Mouse (Mus musculus) liver, embryonic 16.5 days (tissue): ENCODE data around the gene Ssbp2. TPM values are rescaled to one million over a fixed set of nuclear protein-coding genes. Genes with fewer than 3 reads are reported as not detected.

Source experiments
- ATAC-seq: fragments of 200-750 bp; cut with Nextera tagmentation; 2 replicates; pipeline ENCODE4 v1.8.0; 2017; ENCODE audit warnings: low read depth, mild to moderate bottlenecking, moderate number of reproducible peaks, moderate library complexity
- H3K27ac ChIP-seq: fragments of 300-500 bp; sonication (generic); 2 replicates; pipeline ENCODE4 v1.5.1; 2014; ENCODE audit warnings: mild to moderate bottlenecking, low read length
- H3K27me3 ChIP-seq: fragments of 300-500 bp; sonication (generic); 2 replicates; pipeline ENCODE4 v1.6.1; 2014; ENCODE audit warnings: low read depth, low read length, mixed read lengths; ENCODE audit not compliant: control insufficient read depth, insufficient read depth
- H3K36me3 ChIP-seq: fragments of 300-500 bp; sonication (generic); 2 replicates; pipeline ENCODE4 v1.6.1; 2014; ENCODE audit warnings: mild to moderate bottlenecking; ENCODE audit not compliant: control insufficient read depth, insufficient read depth
- H3K4me1 ChIP-seq: fragments of 300-500 bp; sonication (generic); 2 replicates; pipeline ENCODE4 v1.6.1; 2014; ENCODE audit warnings: low read depth, low read length, mixed read lengths; ENCODE audit not compliant: control insufficient read depth
- H3K4me2 ChIP-seq: fragments of 300-500 bp; sonication (generic); 2 replicates; pipeline ENCODE4 v1.6.1; 2014; ENCODE audit warnings: low read depth, low read length, mixed read lengths
- H3K4me3 ChIP-seq: fragments of 300-500 bp; sonication (generic); 2 replicates; pipeline ENCODE4 v1.5.1; 2014; ENCODE audit warnings: low read depth, mild to moderate bottlenecking, low read length
- H3K9ac ChIP-seq: fragments of 300-500 bp; sonication (generic); 2 replicates; pipeline ENCODE4 v1.6.1; 2014; ENCODE audit warnings: low read depth, low read length
- H3K9me3 ChIP-seq: fragments of 300-500 bp; sonication (generic); replicated peaks from 2 replicates; pipeline ENCODE4 v1.6.1; 2016; ENCODE audit warnings: low read length; ENCODE audit not compliant: control insufficient read depth
- WGBS: fragments of 180-500 bp; shearing (Covaris S2); extraction: QIAGEN DNeasy Blood & Tissue Kit; methylation state at CpG from one replicate; pipeline ENCODE4 v1.1.7; 2014; ENCODE audit not compliant: insufficient replicate concordance; 5-methylcytosine and 5-hydroxymethylcytosine counted together
- polyA plus RNA-seq: library from polyadenylated mRNA; unstranded; fragments of >200 nt; fragmentation: Nextera tagmentation; extraction: Ambion mirVana; gene quantifications from 2 replicates; pipeline ENCODE4 v1.2.1, GENCODE M21; 2015

Gene Ssbp2
- polyA plus RNA-seq = 40.0 and 44.3 TPM in 2 replicates

DNA sequence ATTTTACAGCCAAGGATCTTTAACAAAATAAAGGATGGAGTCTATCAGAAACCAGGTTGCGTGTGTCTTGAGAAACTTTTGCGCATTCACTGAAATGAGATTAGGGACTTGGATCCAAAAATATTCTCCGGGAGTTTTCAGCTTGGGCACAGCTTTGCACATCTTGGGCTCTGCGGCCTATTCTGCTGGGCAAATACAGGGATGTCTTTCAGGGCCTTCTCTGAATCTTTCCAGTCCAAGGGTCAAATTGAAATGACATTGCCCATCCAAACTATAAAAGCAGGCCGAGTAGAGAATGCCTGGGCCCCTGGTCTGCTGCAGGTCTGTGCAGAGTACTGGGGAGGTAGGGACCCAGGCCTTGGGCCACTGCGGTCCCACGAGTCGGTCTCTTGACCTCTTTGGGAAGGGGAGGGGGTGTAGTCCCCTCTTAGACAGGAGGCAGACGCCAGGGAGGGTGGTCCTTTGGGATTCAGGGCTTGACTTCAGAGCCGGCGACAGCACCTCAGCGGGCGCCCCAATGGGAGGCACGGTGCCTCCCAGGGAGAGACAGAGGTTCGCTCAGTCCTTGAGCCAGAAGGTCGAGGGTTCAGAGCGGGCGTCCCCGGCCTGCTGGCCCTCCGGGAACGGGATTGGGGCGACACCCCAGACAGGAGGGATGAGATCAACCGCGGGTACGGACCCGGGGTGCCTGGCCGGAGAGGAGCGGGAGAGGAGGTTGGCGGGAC lies at the start of gene Ssbp2:
TSS of gene Ssbp2 (plus strand) at position 388 of the 725 bp plus-strand sequence.
- Histone ChIP-seq H3K27ac (peak within 1 kb of the TSS; percentile 90), H3K27me3 (no peaks in the 10 kb centered on the region), H3K9me3 (no peaks in the 10 kb centered on the region), H3K4me2 (peak within 1 kb of the TSS; percentile 88), H3K4me1 (peaks cover 44% of the 10 kb centered on the region), H3K9ac (peak within 1 kb of the TSS; percentile 97), H3K4me3 (peak within 1 kb of the TSS; percentile 98), H3K36me3 (no peaks in the 10 kb centered on the region)
- ATAC-seq = peak; percentile 44
- WGBS = 10% methylated on average over 26 of the region's 29 CpGs

DNA sequence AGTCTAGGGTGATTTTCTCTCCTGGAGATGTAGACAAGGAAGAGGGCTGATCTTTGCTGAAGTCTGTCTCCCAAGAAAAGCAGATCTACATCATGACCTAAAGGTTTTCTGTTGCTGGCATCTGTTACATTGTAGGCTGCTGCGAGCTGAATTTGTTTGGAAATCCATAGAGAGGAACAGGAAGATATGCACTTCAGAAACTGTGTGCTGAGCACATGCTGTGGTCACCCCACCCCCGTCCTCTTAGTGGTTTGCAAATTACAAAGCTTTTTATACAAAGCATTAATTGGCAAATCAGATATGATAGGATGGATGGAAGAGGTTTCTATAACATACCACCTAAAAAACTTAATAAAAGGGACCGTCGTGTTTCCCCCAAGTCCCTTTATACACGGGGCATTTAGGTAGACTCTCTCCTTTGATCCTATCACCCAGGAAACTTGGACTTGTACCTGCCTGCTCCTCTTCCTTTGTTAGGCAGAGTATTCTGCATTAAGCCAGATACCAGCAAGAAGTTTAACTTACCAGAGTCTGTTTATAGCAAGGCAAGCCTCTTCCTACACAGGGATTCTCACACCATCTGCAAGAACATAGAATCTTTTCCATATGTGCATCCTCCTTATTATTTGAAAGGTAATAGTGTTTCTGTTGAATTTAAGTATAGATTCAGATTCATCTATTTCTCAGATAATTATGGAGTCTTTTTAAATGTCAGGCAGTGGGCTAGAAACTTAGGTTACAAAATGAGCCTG lies 46.2 kb upstream of the Ssbp2 start:
- peaks cover 4% of the 10 kb centered on the region; the same call in 1 of the 2 replicates for H3K4me1 ChIP-seq
- no peaks in the 10 kb centered on the region for H3K9me3 ChIP-seq
- no peak for ATAC-seq
- no peak overlapping the region for H3K27ac ChIP-seq
- H3K9ac ChIP-seq = no peak overlapping the region
- H3K4me2 ChIP-seq = no peak overlapping the region
- H3K36me3 ChIP-seq = no peaks in the 10 kb centered on the region
- no peak overlapping the region for H3K4me3 ChIP-seq
- no peaks in the 10 kb centered on the region for H3K27me3 ChIP-seq
- WGBS = 59% methylated on average over 5 of the region's 5 CpGs

DNA sequence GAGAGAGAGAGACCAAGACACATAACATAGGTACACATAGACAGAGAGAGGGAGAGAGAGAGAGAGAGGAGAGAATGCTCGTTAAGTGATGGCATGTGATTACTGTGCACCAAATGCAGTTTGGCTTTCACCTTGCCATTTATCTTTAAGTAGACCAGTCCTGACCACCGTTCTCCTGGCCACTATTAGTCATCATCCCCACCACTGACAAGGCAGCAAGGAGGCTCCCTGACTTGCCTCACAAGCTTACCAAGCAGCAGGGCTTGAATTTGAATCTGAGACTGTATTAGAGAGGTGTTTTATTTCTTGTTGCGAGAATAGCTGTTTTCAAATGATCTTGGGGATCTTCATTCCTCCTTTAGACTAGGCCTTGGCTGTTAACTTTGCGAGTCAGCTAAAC lies 44.2 kb upstream of the Ssbp2 start:
- Histone ChIP-seq H3K4me2 (no peak overlapping the region), H3K36me3 (no peaks in the 10 kb centered on the region), H3K27ac (no peak overlapping the region), H3K9me3 (no peaks in the 10 kb centered on the region), H3K4me1 (peaks cover 4% of the 10 kb centered on the region; the same call in 1 of the 2 replicates), H3K9ac (no peak overlapping the region), H3K27me3 (no peaks in the 10 kb centered on the region), H3K4me3 (no peak overlapping the region)
- no peak for ATAC-seq
- WGBS = 67% methylated on average over 4 of the region's 4 CpGs

DNA sequence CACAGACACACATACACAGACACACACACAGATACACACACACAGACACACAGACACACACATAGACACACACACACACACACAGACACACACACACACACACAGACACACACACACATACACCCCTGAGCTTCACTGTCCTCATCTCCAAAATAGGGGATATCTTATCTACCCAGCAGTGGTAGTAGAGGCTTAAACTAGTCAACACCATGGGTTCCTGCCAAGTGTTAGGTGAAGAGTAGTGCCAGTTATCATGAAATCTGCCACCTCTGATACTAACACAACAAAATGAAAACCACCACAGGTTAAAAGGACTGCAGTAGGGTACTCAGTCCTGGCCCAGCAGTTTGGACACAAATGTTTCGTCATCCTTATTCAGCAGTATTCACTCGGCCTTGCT lies 43.4 kb upstream of the Ssbp2 start:
- ATAC-seq = no peak
- no peak overlapping the region for H3K9ac ChIP-seq
- H3K27ac ChIP-seq = no peak overlapping the region
- H3K27me3 ChIP-seq = no peaks in the 10 kb centered on the region
- H3K36me3 ChIP-seq = no peaks in the 10 kb centered on the region
- H3K9me3 ChIP-seq = no peaks in the 10 kb centered on the region
- H3K4me3 ChIP-seq = no peak overlapping the region
- no peak overlapping the region for H3K4me2 ChIP-seq
- 56% methylated on average over 2 of the region's 2 CpGs for WGBS
- peaks cover 6% of the 10 kb centered on the region; the same call in 1 of the 2 replicates for H3K4me1 ChIP-seq

DNA sequence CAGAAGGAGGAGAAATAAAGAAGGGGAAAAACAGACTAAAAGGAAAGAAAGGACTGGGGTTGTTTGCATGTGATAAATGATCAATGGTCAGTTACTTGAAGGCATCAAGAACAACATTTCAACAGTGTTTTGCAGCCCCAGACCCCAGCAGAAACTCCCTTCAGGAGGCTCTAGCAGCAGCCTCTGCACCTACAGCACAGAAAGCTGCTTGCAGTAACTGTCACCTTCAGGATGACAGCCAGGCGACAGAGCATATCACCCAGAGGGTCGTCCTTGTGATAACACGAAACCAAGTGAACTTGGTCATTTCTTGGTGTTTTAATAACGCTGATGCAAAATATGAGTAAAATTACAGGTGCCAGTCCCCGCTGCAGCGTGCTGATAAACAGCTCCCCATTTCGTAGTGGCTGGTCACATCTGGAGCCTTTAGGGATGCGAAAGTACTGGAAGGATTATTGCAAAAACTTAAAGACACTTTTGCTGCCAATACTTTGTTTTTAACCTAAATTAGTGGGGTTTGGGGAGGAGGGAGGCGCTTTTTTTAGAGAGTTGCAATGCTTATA lies 38.6 kb upstream of the Ssbp2 start:
- Histone ChIP-seq H3K9ac (no peak overlapping the region), H3K9me3 (no peaks in the 10 kb centered on the region), H3K4me1 (peaks cover 6% of the 10 kb centered on the region; the same call in 1 of the 2 replicates), H3K36me3 (no peaks in the 10 kb centered on the region), H3K27me3 (no peaks in the 10 kb centered on the region), H3K27ac (no peak overlapping the region), H3K4me2 (no peak overlapping the region), H3K4me3 (no peak overlapping the region)
- WGBS = 17% methylated on average over 9 of the region's 9 CpGs
- ATAC-seq = 0 out of 2 replicates have a peak, but pooled peaks have one; percentile 32

DNA sequence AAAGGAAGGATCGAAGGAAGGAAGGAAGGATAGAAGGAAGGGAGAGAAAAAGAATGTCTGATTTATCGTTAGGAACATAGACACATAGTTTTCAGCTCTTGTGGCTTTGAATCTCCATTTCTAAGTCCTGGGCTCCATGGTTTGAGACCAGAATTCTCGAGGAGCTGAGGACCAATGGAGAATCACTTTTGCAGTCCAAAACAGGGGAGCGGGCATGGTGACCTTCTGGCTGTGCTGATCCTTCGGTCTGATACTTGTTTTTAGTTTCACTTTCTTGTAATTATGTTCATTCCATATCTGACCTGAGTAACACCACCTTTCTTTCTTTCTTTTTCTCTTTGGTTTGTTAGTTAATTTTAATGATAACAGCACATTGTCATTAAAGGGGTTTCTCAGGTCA lies 29.2 kb upstream of the Ssbp2 start:
- ATAC-seq = no peak
- WGBS = 47% methylated on average over 5 of the region's 5 CpGs
- Histone ChIP-seq H3K27me3 (no peaks in the 10 kb centered on the region), H3K4me1 (no peaks in the 10 kb centered on the region), H3K4me2 (no peak overlapping the region; the same call in 1 of the 2 replicates), H3K27ac (no peak overlapping the region), H3K36me3 (no peaks in the 10 kb centered on the region), H3K9me3 (no peaks in the 10 kb centered on the region), H3K4me3 (0 out of 2 replicates have a peak overlapping the region, but pooled peaks have one; percentile 16), H3K9ac (no peak overlapping the region)

DNA sequence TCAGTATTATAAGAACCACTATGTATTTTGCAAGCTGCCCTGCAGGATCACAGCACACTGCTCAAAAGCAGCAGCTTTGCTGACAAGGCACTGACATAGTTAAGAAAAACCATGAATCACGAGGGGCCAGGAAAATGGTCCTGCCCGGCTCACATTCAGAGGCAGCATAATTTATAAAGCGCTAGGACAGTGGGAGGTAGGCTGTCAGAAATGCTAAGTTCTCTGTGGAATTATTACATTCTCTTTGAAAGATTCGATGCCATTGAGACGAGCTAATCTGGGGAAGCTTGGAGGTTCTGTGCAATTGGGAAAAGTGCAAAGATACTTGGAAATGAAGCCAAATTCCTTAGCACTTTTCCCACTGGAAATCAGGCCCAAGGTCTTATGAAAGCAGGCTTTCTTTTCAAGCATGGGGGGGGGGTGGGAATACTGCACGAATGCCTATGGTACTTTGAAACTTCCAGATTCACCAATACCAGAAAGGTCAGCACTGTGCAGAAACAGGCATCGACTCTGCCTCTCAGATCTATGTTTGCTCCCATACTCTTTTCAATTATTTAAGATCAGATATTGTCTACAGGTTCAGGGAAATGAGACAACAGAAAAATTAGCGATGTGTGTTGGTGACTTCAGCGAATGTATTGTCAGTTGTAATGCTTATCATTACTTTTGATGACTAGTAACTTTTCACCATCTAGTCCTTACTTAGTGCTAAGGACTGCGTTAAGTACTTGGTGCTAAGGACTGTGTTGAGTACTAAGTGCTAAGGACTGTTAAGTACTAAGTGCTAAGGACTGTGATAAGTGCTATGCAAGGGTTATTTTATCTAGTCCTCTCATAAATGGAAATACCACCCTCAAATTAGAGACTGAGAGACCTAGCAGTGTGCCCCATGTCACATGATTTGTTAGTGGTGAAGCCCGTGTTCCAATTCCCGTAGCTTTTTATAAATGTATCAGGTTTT lies 28.4 kb upstream of the Ssbp2 start:
- no peak overlapping the region for H3K4me2 ChIP-seq

DNA sequence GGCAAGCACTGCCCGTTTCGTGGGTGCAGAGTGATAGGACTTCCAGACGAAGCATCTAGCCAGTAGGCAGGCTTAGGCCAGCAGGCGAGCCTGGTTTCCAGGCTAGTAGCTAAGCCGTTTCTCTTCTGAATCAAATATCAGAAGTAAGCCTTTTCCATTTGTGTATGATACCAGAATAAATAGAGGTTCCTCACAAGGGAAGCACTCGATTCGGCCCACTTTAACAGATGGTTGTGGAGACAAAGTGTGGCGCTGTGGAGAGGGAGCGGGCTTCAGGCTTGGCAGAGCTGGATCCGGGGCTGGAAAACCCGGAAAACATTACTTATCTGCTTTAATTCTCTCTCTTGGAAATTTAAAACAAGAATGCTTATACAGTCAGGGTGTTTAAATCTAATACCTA lies 27.1 kb upstream of the Ssbp2 start:
- WGBS = 66% methylated on average over 11 of the region's 11 CpGs

More for the DNA sequence above, 28.4 kb upstream of the Ssbp2 start:
- Histone ChIP-seq H3K4me3 (no peak overlapping the region), H3K27me3 (no peaks in the 10 kb centered on the region), H3K9me3 (no peaks in the 10 kb centered on the region), H3K36me3 (no peaks in the 10 kb centered on the region), H3K9ac (no peak overlapping the region), H3K4me1 (no peaks in the 10 kb centered on the region), H3K27ac (no peak overlapping the region)
- no peak for ATAC-seq
- WGBS = 68% methylated on average over 12 of the region's 12 CpGs

More for the DNA sequence above, 27.1 kb upstream of the Ssbp2 start:
- Histone ChIP-seq H3K4me3 (no peak overlapping the region), H3K27me3 (no peaks in the 10 kb centered on the region), H3K9ac (no peak overlapping the region), H3K4me2 (no peak overlapping the region), H3K36me3 (no peaks in the 10 kb centered on the region), H3K4me1 (no peaks in the 10 kb centered on the region), H3K27ac (no peak overlapping the region), H3K9me3 (no peaks in the 10 kb centered on the region)
- ATAC-seq = no peak
